Mouse (Mus musculus): ENCODE measurements around the gene Lpar6.
A peak's percentile ranks its signal among the peaks of the same experiment; 100 is the strongest.

The Lpar6 gene

GRCm38 (mm10) chr14:73255426-73255970 is 17.8 kb downstream of the Lpar6 start:
- no peak for DNase-seq (ENCODE audit: low read depth, low spot score)

DNA sequence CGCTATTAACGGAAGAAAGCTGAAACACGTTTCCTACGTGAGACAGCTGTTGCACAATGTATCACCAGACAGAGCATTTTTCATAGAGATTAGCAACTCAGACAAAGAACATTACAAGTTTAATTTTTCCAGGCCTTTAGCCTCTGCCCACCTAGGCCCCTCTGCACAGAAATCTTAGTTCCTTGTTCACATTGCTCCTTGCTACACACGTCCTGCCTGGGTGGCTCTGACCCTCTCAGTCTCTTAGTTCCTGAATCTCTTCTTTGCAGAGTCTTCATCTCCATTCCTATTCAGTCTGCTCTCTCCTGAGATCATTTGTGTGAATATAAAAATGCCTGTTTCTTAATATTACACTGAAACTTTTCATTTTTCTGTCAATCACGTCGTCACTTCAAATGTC is 19.7 kb downstream of the Lpar6 start:
- no peak for DNase-seq (ENCODE audit: low read depth, low spot score)

GRCm38 (mm10) chr14:73258181-73258580 is 20.5 kb downstream of the Lpar6 start:
- DNase-seq (ENCODE audit: low read depth, low spot score): no peak

DNA sequence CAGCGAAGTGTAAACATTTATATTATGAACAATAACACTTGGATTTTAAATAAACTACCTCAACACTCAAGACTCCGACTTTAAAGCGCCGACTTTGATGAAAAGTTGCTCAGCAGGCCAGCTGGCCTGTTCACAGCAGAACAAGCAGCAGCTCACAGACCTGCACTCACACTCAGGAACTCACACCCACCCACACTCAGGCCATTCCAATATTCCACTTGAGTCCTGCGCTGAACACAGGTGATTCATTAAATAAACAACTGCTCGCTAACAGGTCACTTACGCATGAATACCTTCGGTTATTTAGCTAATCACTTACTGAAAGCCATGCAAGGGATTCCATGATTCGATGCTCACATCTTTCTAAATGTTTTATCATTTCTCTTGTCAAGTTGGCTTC is 24.5 kb downstream of the Lpar6 start:
- no peak for DNase-seq (ENCODE audit: low read depth, low spot score)

- DNase-seq (ENCODE audit: low read depth, low spot score): peak; percentile 61
Measured at GRCm38 (mm10) chr14:73266166-73266565, 28.5 kb downstream of the Lpar6 start.

DNA sequence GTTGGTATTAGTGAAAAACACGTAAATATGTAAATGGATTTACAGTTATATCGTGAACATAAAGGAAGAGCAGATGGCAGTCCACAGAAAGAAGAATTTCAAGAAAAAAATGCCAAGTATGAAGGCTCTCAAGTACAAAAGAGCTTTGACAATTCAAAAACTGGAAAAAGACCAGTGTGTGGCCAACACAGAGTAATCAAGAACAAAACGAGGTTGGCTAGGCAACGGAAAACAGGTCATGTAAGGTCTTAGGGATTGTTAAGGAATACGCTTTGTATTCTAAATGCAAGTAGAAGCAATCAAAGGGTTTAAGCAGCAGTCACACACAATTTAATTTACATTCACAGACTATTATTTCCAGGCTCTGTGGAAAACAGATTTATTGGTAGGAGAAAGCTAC is 34.1 kb downstream of the Lpar6 start:
- DNase-seq (ENCODE audit: low read depth, low spot score): no peak

DNA sequence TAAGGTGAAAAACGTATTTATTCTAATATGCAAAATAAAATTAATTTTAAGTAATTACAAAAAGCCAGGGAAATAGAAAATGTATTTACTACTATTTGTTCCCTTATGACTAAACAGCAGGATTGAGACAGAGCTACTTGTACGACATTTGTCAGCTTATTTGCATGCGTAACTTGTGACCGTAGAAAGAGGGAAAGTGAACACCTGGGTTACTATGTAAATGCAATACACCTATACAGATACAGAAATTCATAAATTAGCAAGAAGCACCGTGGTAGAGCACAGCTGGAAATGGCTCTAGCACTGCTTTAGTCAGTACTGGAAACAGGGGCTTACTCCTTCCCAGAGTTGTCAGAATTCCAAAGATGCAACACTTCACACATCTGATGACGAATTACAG is 41.4 kb downstream of the Lpar6 start:
- no peak for DNase-seq (ENCODE audit: low read depth, low spot score)

GRCm38 (mm10) chr14:73280996-73281395 is 43.3 kb downstream of the Lpar6 start:
- DNase-seq (ENCODE audit: low read depth, low spot score): no peak

DNA sequence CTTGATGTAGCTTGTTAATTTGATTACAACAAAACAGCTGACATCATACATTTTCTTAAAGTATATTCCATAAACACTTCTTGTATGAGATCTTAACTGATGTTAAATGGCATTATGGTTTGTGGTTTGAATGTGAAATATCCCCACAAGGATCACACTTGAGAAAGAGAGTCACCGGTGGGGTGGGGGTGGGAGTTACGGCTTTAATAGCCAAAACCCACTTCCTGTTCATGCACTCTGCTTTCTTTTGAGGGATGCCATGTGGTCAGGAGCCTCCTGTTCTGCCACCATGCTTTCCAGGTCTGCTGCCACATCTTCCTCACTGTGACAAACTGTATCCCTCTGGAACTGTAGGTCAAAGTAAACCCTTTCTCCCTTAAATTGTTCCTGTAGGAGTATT is 52.2 kb downstream of the Lpar6 start:
- DNase-seq (ENCODE audit: low read depth, low spot score): peak; percentile 47

DNA sequence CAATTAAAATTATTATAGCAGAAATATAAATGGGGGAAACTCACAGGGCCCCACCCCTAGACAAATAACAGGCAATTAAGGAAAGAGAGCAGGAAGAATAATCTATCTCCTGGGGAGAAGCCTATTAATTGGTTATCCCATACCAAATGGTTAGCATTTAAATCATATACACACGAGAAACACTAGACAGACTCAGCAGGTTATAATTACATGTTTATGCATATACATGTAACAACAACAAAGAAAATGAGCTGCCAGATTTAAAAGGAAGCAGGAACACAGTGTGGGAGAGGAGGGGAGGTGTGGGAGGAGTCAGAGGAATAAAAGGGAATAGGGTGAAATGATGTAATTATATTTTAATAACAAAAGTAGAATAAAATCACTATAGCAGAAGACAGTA is 54.7 kb downstream of the Lpar6 start:
- no peak for DNase-seq (ENCODE audit: low read depth, low spot score)

Measured in CD4-positive, CD25-positive, alpha-beta regulatory T cell, adult 2 months (primary cell).